Mouse (Mus musculus) stomach, embryonic 14.5 days (tissue): Measurements from ENCODE around the gene Dnajb9. TPM values are rescaled to one million over a fixed set of nuclear protein-coding genes. Genes with fewer than 3 reads are reported as not detected.

Source experiments
- ATAC-seq: fragments of 200-750 bp; cut with Nextera tagmentation; 2 replicates; pipeline ENCODE4 v1.8.0; 2017; ENCODE audit warnings: low read depth, moderate TSS enrichment; ENCODE audit not compliant: insufficient number of reproducible peaks, insufficient read depth, low FRiP score
- H3K27ac ChIP-seq: fragments of 300-500 bp; sonication (generic); 2 replicates; pipeline ENCODE4 v1.5.1; 2014; ENCODE audit warnings: mild to moderate bottlenecking, low read length, moderate library complexity, mixed read lengths
- H3K27me3 ChIP-seq: fragments of 300-500 bp; sonication (generic); 2 replicates; pipeline ENCODE4 v1.6.1; 2014; ENCODE audit warnings: low read length, control low read depth, mixed read lengths; ENCODE audit not compliant: control insufficient read depth, insufficient read depth
- H3K36me3 ChIP-seq: fragments of 300-500 bp; sonication (generic); 2 replicates; pipeline ENCODE4 v1.6.1; 2014; ENCODE audit warnings: mild to moderate bottlenecking, control low read depth, low read length, moderate library complexity, mixed read lengths; ENCODE audit not compliant: control insufficient read depth, insufficient read depth
- H3K4me1 ChIP-seq: fragments of 300-500 bp; sonication (generic); 2 replicates; pipeline ENCODE4 v1.6.1; 2014; ENCODE audit warnings: low read length, control low read depth, mixed read lengths; ENCODE audit not compliant: control insufficient read depth, insufficient read depth
- H3K4me2 ChIP-seq: fragments of 300-500 bp; sonication (generic); replicated peaks from 2 replicates; pipeline ENCODE4 v1.6.1; 2014; ENCODE audit warnings: low read depth, low read length, control low read depth
- H3K4me3 ChIP-seq: fragments of 300-500 bp; sonication (generic); 2 replicates; pipeline ENCODE4 v1.5.1; 2014; ENCODE audit warnings: low read depth, low read length, control low read depth
- H3K9ac ChIP-seq: fragments of 300-500 bp; sonication (generic); replicated peaks from 2 replicates; pipeline ENCODE4 v1.6.1; 2014; ENCODE audit warnings: low read depth, mild to moderate bottlenecking, control low read depth, low read length, moderate library complexity, mixed read lengths
- H3K9me3 ChIP-seq: fragments of 300-500 bp; sonication (generic); 2 replicates; pipeline ENCODE4 v1.6.1; 2016; ENCODE audit warnings: low read depth, low read length, control low read depth; ENCODE audit not compliant: control insufficient read depth
- WGBS: fragments of 180-500 bp; shearing (Covaris S2); extraction: QIAGEN DNeasy Blood & Tissue Kit; methylation state at CpG from one replicate; pipeline ENCODE4 v1.1.7; 2014; 5-methylcytosine and 5-hydroxymethylcytosine counted together
- microRNA-seq: library from miRNA; unstranded; fragments of <30 nt; microRNA quantifications from one replicate; pipeline ENCODE4, GENCODE M21; 2016
- polyA plus RNA-seq: library from polyadenylated mRNA; unstranded; fragments of >200 nt; fragmentation: Nextera tagmentation; extraction: Ambion mirVana; gene quantifications from 2 replicates; pipeline ENCODE4 v1.2.1, GENCODE M21; 2014

The Dnajb9 gene
- polyA plus RNA-seq, 1 experiment from 2014 or later: 19.9 TPM

DNA sequence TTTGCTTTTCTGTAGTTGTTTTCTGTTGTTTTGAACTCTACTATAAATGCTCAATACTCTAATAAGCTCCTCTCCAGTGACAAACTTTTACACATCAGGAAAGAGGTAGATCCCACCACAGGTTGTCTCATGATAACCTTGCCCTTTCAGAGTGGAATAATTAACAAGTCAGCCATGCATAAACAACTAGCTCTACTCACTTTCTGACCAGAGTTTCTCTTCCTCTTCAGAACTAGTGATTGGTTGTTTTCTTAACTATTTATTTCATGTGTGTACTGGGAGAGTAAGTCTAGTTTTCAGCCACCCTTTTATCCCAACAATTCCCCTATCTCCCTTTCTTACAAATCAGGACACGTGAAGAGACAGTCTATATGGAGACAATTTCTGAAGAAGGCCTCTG, 50.8 kb downstream of the Dnajb9 start:
- ATAC-seq: no peak
- WGBS: 83% methylated on average over 1 of the region's 1 CpGs
- Histone ChIP-seq H3K4me3 (no peak overlapping the region), H3K27ac (no peak overlapping the region), H3K36me3 (no peaks in the 10 kb centered on the region), H3K4me2 (no peak overlapping the region), H3K4me1 (no peaks in the 10 kb centered on the region), H3K9ac (no peak overlapping the region), H3K9me3 (no peaks in the 10 kb centered on the region), H3K27me3 (no peaks in the 10 kb centered on the region)

Small RNA genes lying within 50 kb of the gene (microRNA-seq; reads per million reads assigned to microRNA genes)
- 1.0 reads per million for gene Mir5627

Other genes with a start within 250 kb of the Dnajb9 start
- gene Pnpla8, start 11.0 kb upstream of the Dnajb9 start, polyA plus RNA-seq: 60.9 and 65.8 TPM in 2 replicates
- gene Nrcam, start 118.6 kb upstream of the Dnajb9 start, polyA plus RNA-seq: 10.1 and 10.5 TPM in 2 replicates